Mouse (Mus musculus) spleen, adult 2 months (tissue): ENCODE measurements at regions not wholly inside any gene's neighbourhood (a gene's known extent, or its start where the extent isn't known, plus 50 kb on each side); places are given as distances from the start of the nearest gene placed in this dataset.

ENCODE experiments used
- CTCF ChIP-seq: fragments of 200-500 bp; IDR thresholded peaks from 2 replicates; pipeline ENCODE4 v1.5.1; 2011; ENCODE audit warnings: mild to moderate bottlenecking, inconsistent platforms; ENCODE audit not compliant: insufficient read depth, insufficient read length, insufficient replicate concordance; ENCODE audit errors: extremely low read depth
- POLR2A ChIP-seq: fragments of 200-500 bp; IDR thresholded peaks from 2 replicates; pipeline ENCODE4 v1.6.1; 2011; ENCODE audit warnings: low read depth, low read length, inconsistent platforms

- TF ChIP-seq CTCF = no peak
- no peak for TF ChIP-seq POLR2A
These were observed 128.2 kb downstream of the Ddx11 start for GRCm38 (mm10) chr17:66251495-66251894.
